Mouse (Mus musculus): Measurements from ENCODE around the gene Tnrc6c.

- TF ChIP-seq JUN (IDR thresholded peaks at IDR 0.05; ENCODE audit: insufficient read depth, low read depth, low read length) (no peak), RCOR1 (conservative IDR thresholded peaks at IDR 0.05; ENCODE audit: low read depth, low read length) (no peak), POLR2A (IDR thresholded peaks at IDR 0.05; ENCODE audit: low read depth, low read length) (no peak), CHD1 (IDR thresholded peaks at IDR 0.05; ENCODE audit: low read depth, low read length) (no peak), POLR2AphosphoS2 (IDR thresholded peaks at IDR 0.05; ENCODE audit: low read depth, low read length) (no peak), MEF2A (IDR thresholded peaks at IDR 0.05; ENCODE audit: borderline replicate concordance, low read depth, low read length) (no peak), CTCF (conservative IDR thresholded peaks at IDR 0.05 in 1 of 2, IDR thresholded peaks at IDR 0.05 in 1 of 2; ENCODE audit: low read depth in 2 of 2, low read length in 2 of 2) (no peak), HCFC1 (IDR thresholded peaks at IDR 0.05; ENCODE audit: low read depth, low read length) (no peak), EP300 (IDR thresholded peaks at IDR 0.05; ENCODE audit: low read length) (no peak), TCF12 (IDR thresholded peaks at IDR 0.05; ENCODE audit: low read depth, low read length) (no peak), ZC3H11A (IDR thresholded peaks at IDR 0.05; ENCODE audit: low read depth, low read length) (no peak)
These were observed 23.1 kb upstream of the Tnrc6c start for GRCm38 (mm10) chr11:117630868-117631565.
